Mouse (Mus musculus) heart, adult 8-10 months (tissue): Measurements from ENCODE around the gene Arrdc1. TPM values are rescaled to one million over a fixed set of nuclear protein-coding genes. Genes with fewer than 3 reads are reported as not detected.

Source experiments
- microRNA-seq: library from miRNA; unstranded; fragments of <30 nt; microRNA quantifications from one replicate; pipeline ENCODE4 v1.2.0, GENCODE M21; 2022
- total RNA-seq, 4 experiments: library from RNA; stranded (reverse); gene quantifications; 2 replicates each; pipeline ENCODE4 v1.2.4; 2022

Gene Arrdc1
- total RNA-seq, 4 experiments from 2014 or later = 3.0 to 6.7 (median 5.4) TPM

Small RNA genes lying within 50 kb of the gene (microRNA-seq; reads per million reads assigned to microRNA genes)
- gene Gm22875 = not detected

Other genes with a start within 250 kb of the Arrdc1 start
- gene Cacna1b, start 172.1 kb downstream of the Arrdc1 start, total RNA-seq = 1 to 10 TPM in 1 of 4 experiments, under 1 TPM in 2, not detected in 1; 0.32 to 1.1 (median 0.33) TPM
- gene Ehmt1, start 15.6 kb downstream of the Arrdc1 start, total RNA-seq = 10 to 100 TPM; 26.9 to 35.6 (median 31.4) TPM
- 10 to 100 TPM; 14.9 to 17.6 (median 17.1) TPM for gene Zmynd19, start 14.5 kb upstream of the Arrdc1 start, total RNA-seq
- 1 to 10 TPM; 4.6 to 7.5 (median 6.2) TPM for gene Dph7, start 27.1 kb upstream of the Arrdc1 start, total RNA-seq
- 100 to 1,000 TPM in 1 of 4 experiments, 10 to 100 TPM in 3; 89.6 to 108 (median 95.0) TPM for gene Mrpl41, start 39.8 kb upstream of the Arrdc1 start, total RNA-seq
- 10 to 100 TPM; 25.2 to 36.0 (median 28.7) TPM for gene Pnpla7, start 40.8 kb upstream of the Arrdc1 start, total RNA-seq
- gene Nsmf, start 119.1 kb upstream of the Arrdc1 start, total RNA-seq = 10 to 100 TPM; 11.7 to 15.9 (median 12.2) TPM
- gene Entpd8, start 145.1 kb upstream of the Arrdc1 start, total RNA-seq = not detected
- not detected for gene Noxa1, start 159.9 kb upstream of the Arrdc1 start, total RNA-seq
- gene Nrarp, start 245.5 kb upstream of the Arrdc1 start, total RNA-seq = 1 to 10 TPM; 5.0 to 9.4 (median 9.2) TPM